ENCODE assay signal across 8 mouse cellular contexts in the genomic region with DNA sequence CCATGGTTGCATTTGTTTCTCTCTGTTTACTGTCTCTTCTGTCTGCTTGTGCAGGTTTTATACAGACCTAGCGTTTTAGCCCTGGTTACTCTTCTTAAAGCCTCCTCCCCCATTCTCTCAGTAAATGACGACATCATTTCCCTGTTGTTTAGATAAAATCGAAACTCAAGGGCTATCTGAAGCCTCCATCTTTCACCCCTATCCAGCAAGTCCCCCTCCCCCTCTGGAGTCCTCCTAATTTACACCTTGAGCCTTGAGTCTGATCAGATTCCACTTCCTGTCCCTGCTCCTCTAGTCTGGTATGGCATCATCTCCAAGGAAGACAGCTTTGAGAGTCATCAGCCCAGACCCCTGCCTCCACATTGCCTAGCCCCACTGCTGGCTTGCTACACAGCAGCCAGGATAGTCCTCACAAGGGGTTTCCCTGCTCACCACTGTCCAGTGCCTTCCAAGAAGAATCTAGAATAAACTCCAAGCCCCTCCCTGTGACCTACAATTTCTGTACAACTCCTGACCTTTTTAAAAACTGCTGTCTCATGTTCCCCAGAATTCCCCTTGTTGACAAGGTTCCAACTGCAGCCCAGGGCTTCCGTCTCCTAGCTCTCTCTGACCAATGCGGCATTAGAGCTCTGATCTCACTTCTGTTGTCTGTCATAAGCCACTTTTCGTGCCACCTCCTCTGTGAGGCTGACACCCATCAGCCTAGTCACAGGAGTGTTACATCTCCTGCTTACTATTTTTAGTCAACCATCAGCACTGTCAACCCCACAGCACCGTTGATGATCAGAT. TPM values are rescaled to one million over a fixed set of nuclear protein-coding genes. Genes with fewer than 3 reads are reported as not detected.
DNase-seq lines count a peak whose midpoint lies in the region; ATAC-seq and TF ChIP-seq lines count a peak whose summit lies in the region.

No protein-coding gene starts in this region.

- intact Hi-C loops in gastrocnemius, adult 2 months (cut with DNase I), result no loop called here

- H3K27ac ChIP-seq in gastrocnemius, adult 2 months, result peak overlapping the region; percentile 81

- no peak for TF ChIP-seq CTCF in gastrocnemius, adult 2 months (IDR thresholded peaks at IDR 0.05)

- peak; percentile 62 for DNase-seq in gastrocnemius, adult 2 months
- DNase-seq in gastrocnemius, postnatal 4 days (ENCODE audit: low spot score in 2 of 2), result no peak
- peak; percentile 8 to 34 for DNase-seq in kidney, postnatal 4 days
- peak; percentile 36 for DNase-seq in retina, postnatal 1 day
- DNase-seq in cerebellum, adult 9-10 months, result no peak
- no peak for DNase-seq in ovary, postnatal 14 days (ENCODE audit: low spot score)
- no peak for DNase-seq in embryo, embryonic 9.5 days (ENCODE audit: extremely low spot score)

- peak overlapping the region; percentile 45 for H3K4me3 ChIP-seq in gastrocnemius, adult 2 months

- ATAC-seq in common myeloid progenitor, adult 5-6 weeks (replicated peaks; ENCODE audit: low read depth, poor library complexity, severe bottlenecking), result peak; percentile 59

RNA-seq across cellular contexts. Expression of gene Arl14, which starts 16.8 kb away (rescaled TPM):
- not detected for total RNA-seq in gastrocnemius, adult 2 months (2021)
- not detected for total RNA-seq in gastrocnemius, postnatal 4 days (2021)
- total RNA-seq in common myeloid progenitor, adult 5-6 weeks (2017), result not detected in 2 replicates

Comparison
In these comparisons a context has a peak if more than half of its experiments do, and no peak if none do; other contexts are left out.
1. DNase-seq: peak in gastrocnemius, adult 2 months (single experiment), kidney, postnatal 4 days (2 of 2) and retina, postnatal 1 day (single experiment); none in gastrocnemius, postnatal 4 days (0 of 2), cerebellum, adult 9-10 months (single experiment), ovary, postnatal 14 days (single experiment) and embryo, embryonic 9.5 days (single experiment).